Mouse (Mus musculus) liver, embryonic 14.5 days (tissue): ENCODE measurements around the gene Galm.

Experiments used
- CTCF ChIP-seq: IDR thresholded peaks from 2 replicates; pipeline ENCODE4 v1.5.1; 2016; ENCODE audit warnings: antibody characterized with exemption, low read depth, control low read depth
- EP300 ChIP-seq: IDR thresholded peaks from 2 replicates; pipeline ENCODE4 v1.6.1; 2016; ENCODE audit warnings: antibody characterized with exemption, low read depth

DNA sequence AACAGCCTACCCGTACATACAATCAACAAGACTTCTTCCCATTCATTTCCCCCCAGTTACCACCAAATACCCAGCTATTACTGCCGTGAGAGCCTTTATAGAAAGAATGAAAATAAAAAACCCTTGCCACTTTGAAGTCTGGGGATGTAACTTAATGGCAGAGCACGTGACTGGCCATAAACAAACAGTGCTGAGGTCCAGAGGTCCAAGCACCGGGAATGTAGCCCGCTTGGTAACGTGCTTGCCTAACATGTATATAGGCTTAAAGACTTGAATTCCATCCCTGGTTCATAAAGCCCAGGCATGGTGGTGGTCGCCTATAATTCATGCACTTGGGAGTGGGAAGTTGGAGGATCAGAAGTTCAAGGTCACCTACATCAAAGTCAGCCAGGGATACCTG lies 4.6 kb downstream of the Galm start:
- TF ChIP-seq CTCF (no peak), EP300 (no peak)
